Mouse (Mus musculus) hindlimb bud, embryonic 11.5 days (tissue): ENCODE results near the gene Inhbe.
A peak's percentile ranks its signal among the peaks of the same experiment; 100 is the strongest.
"Not testable (repeated sequence)": the region's sequence is repeated elsewhere in the genome, so short reads cannot be mapped to it uniquely, and the experiment has no call there.

Experiments
- DNase-seq: peaks from one replicate; pipeline ENCODE4 v3.0.0-alpha.2; 2012; ENCODE audit warnings: low read depth, low spot score; ENCODE audit errors: extremely low spot score

Inhbe gene

GRCm38 (mm10) chr10:127323131-127323855, 30.9 kb downstream of the Inhbe start:
- DNase-seq = no peak

DNA sequence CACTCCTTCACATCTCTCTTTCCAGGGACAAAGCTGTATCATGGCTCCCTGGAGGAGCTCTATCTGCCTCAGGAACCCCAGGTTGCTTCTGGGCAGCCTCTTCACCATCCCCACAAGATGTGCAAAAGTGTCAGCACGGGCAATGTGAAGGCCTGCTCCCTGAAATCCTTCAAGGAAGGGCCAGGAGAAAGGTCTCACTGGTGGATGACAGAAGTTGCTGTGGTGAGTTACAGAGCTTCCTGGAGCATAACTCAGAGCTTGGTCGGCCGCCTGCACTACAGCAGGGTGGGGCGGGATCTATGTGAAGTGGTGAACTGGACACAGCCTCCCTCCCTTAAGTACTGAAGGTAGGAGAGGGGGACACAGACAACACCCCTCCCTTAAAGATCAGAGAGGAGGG, 31.5 kb downstream of the Inhbe start:
- no peak for DNase-seq

DNA sequence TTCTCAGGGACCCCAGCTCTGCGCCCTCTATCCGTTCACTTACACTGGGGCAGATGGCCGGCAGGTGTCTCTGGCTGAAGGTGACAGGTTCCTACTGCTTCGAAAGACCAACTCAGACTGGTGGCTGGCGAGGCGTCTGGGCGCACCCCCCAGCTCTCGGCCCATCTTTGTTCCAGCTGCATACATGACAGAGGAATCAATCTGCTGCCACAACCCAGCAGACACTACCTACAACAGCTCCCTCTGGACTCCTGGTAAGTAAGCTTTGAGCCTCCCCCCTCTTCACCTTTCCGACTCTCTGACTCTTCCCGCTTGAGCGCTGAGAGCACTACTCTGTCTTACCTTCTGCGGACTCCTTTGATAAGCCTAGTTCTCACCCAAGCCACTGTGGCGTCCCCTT, 32.0 kb downstream of the Inhbe start:
- DNase-seq = no peak

DNA sequence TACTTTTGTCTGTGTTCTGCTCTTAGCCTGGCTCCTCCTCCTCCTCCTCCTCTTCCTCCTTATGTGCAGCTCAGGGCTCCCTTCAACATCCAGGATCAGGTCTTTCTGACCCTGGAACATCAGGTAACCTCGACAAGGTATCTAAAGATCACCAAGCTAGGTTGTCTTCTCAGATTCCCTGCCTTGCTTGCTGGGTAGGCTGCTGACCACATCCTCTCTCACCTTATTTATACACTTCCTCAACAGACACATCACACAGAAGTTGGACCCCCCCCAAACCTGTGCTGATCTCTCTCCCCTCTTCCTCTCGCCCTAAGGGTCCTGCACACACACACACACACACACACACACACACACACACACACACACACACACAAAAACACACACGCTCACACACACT, 32.6 kb downstream of the Inhbe start, which contains the start of gene Arhgap9:
Gene Arhgap9, plus strand, starts transcription at position 344 of the 400 bp plus-strand sequence.
- no peak for DNase-seq

GRCm38 (mm10) chr10:127319969-127320368, 34.2 kb downstream of the Inhbe start:
- DNase-seq = no peak

- DNase-seq = no peak
Observed at GRCm38 (mm10) chr10:127318009-127318408, 36.2 kb downstream of the Inhbe start.

DNA sequence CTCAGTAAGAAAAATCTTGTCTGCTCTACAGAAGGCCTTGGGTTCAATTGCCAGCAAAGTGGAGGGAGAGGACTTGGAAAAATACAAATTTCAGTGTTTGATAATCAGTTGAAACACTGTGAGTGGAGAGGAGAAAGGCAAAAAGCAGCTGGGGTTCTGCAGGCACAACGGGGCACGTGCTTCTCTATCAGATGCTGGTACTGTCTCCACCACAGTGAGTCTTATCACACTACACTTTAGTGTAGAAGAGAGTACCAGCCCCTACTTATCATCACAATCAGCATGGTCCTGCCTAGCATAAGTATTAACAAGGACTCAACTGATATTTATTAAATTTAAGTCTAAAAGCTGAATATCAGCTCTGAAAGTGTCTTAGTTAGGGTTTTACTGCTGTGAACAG, 36.9 kb downstream of the Inhbe start:
- no peak for DNase-seq

DNA sequence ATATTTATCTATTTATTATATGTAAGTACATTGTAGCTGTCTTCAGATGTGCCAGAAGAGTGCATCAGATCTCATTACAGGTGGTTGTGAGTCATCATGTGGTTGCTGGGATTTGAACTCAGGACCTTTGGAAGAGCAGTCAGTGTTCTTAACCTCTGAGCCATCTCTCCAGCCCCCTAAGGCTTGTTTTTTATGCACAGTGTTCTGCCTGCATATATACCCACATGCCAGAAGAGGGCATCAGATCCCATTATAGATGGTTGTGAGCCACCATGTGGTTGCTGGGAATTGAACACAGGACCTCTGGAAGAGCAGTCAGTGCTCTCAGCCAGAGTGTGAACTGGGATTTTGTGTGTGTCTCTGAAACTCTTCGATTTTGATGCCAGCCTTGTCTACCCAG, 39.3 kb downstream of the Inhbe start:
- not testable (repeated sequence) for DNase-seq

GRCm38 (mm10) chr10:127313516-127313915, 40.7 kb downstream of the Inhbe start:
- not testable (repeated sequence) for DNase-seq

- DNase-seq = no peak
Observed at GRCm38 (mm10) chr10:127312858-127313257, 41.4 kb downstream of the Inhbe start.

- peak; percentile 98 for DNase-seq
Observed at GRCm38 (mm10) chr10:127312356-127312676, 41.9 kb downstream of the Inhbe start.

DNA sequence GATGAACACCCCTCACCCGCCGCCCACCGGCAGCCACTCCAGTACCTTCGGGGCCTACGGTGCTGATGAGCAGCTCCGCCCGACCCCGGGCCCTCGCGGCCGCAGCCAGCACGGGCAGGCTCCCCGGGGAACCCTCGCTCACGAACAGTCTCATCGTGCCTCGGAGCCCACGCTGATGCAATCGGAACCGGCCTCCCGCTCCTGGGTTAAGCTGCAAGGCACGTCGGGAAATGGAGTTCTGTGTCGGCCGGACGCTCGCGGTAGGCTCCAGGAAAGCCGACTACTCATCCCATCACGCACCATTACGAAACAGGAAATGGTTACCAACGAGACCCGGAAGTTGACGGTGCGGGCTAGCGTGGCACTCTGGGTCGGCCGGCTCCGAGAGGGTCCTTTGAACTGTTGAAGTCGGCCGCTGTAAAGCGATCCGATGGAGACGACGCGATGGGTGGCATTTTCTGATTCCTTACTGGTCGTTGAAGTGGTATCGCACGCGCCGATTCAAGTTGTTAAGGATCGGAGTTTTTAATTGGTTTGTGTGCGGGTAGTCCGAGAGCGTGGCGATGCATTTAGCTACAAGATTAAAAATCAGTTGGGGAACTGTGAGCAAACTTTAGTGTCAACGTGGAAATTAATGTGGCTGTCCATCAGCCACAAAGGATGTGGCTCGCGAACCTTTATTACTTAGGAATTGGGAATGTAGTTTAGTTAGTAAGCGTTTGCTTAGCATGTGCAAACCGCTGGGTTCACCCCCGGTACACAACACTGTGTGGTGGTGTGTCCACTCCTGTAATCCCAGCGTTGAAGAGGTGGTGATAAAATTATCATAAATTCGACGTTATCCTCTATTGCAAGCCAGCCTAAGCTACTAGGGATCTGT, 42.5 kb downstream of the Inhbe start, which contains the start of gene Mars:
Gene Mars, minus strand, starts transcription at position 311 of the 880 bp plus-strand sequence.
- peak; percentile 85 for DNase-seq

DNA sequence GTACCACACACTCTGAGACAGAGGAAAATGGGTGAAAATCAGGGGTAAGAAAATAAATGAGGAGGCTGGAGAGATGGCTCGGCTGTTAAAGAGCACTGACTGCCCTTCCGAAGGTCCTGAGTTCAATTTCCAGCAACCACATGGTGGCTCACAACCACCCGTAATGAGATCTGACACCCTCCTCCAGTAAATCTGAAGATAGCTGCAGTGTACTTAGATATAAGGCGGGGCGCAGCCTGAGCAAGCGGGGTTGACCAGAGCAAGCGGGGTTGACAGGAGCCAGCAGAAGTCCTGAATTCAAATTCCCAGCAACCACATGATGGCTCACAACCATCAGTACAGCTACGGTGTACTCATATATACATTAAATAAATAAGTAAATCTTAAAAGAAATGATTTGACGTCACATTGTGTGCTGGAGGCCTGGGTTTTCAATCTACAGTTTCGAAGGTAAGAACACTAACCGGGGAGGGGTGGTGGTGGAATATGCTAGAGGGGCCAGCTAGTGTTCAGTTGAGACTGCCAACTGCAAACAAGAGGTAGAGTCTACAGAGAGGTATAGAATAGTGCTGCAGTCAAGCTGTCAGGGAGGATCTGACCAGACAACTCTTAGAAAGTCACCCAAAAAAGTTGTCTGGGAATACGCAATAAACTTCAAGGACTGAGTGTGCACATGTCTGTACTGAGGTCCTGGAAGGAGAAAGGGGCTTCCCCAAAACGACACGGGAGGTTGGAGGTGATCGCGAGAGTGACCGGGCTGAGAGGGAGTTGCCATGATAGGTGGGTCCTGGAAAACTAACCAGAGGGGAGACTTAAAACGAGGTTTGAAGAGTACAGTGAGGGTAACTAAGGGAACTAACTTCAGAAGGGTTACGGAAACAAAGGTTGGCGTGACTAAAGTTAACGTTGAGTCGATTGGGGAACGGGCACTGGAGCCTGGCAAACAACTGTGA, 43.4 kb downstream of the Inhbe start:
- DNase-seq = no peak

DNA sequence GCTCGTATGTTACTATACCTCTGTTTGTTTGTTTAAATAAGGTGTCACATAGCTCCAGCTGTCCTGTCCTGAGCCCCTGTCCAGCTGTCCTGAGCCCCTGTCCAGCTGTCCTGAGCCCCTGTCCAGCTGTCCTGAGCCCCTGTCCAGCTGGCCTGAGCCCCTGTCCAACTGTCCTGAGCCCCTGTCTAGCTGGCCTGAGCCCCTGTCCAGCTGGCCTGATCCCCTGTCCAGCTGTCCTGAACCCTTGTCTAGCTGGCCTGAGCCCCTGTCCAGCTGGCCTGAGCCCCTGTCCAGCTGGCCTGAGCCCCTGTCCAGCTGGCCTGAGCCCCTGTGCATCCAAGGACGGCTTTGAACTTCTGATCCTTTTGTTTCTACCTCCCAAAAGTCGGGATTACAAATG, 45.0 kb downstream of the Inhbe start:
- DNase-seq = not testable (repeated sequence)

- DNase-seq = no peak
Observed at GRCm38 (mm10) chr10:127303136-127303535, 51.1 kb downstream of the Inhbe start.

GRCm38 (mm10) chr10:127300361-127300760, 53.9 kb downstream of the Inhbe start:
- DNase-seq = no peak
